Mouse (Mus musculus) embryonic fibroblast, embryonic 13.5 days (primary cell): ENCODE results near the gene Osgin1.

ENCODE experiments used
- CTCF ChIP-seq: IDR thresholded peaks from 2 replicates; pipeline ENCODE4 v1.5.1; 2011; ENCODE audit warnings: mild to moderate bottlenecking, control low read depth, low read length, moderate library complexity, borderline replicate concordance; ENCODE audit not compliant: insufficient read depth
- POLR2A ChIP-seq: IDR thresholded peaks from 2 replicates; pipeline ENCODE4 v1.6.1; 2011; ENCODE audit warnings: low read depth, mild to moderate bottlenecking, control low read depth, low read length, moderate library complexity

GRCm38 (mm10) chr8:119430690-119431089 lies 3.2 kb upstream of the Osgin1 start:
- TF ChIP-seq POLR2A, result no peak
- no peak for TF ChIP-seq CTCF
